Mouse (Mus musculus) lung, adult 2 months (tissue): ENCODE measurements at regions not wholly inside any gene's neighbourhood (a gene's known extent, or its start where the extent isn't known, plus 50 kb on each side); places are given as distances from the start of the nearest gene placed in this dataset.

ENCODE experiments used
- CTCF ChIP-seq: fragments of 200-500 bp; IDR thresholded peaks from 2 replicates; pipeline ENCODE4 v1.5.1; 2011; ENCODE audit warnings: mild to moderate bottlenecking, low read length, control low read depth; ENCODE audit not compliant: insufficient read depth
- POLR2A ChIP-seq: fragments of 200-500 bp; IDR thresholded peaks from 2 replicates; pipeline ENCODE4 v1.6.1; 2011; ENCODE audit warnings: low read depth, mild to moderate bottlenecking, control low read depth, low read length, borderline replicate concordance; ENCODE audit errors: extremely low read depth

GRCm38 (mm10) chr12:48634671-48635241 is 747.7 kb upstream of the Foxg1 start:
- TF ChIP-seq POLR2A = no peak
- TF ChIP-seq CTCF = no peak
